Mouse (Mus musculus) thymus, postnatal 4 days (tissue): ENCODE measurements around the gene Gm21738.
"Not testable (repeated sequence)": the region's sequence is repeated elsewhere in the genome, so short reads cannot be mapped to it uniquely, and the experiment has no call there.

Source experiments
- DNase-seq: peaks from one replicate; pipeline ENCODE4 v3.0.0; 2021

Gene Gm21738

GRCm38 (mm10) chr14:19418830-19419229, at the start of gene Gm21738:
Gm21738 (minus strand) TSS chr14:19418930.
- DNase-seq = not testable (repeated sequence)

DNA sequence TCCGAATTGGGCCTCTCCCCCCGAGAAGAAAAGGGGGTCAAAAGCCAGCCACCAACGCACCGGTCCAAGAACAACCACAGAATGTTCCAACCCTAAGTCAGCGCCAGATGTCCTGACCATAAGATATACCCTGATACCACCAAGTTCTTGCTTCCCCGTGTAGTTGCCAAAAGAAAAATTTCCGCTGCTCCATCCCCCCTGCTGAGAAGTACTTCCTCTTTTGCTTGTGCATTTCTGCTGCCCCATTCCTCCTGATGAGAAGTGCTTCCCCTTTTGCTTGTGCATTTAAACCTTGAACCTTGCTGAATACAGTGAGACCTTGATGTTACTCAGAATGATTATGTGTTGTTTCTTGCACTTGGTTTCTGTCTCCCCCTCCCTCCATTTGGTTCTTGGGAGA, 35.0 kb downstream of the Gm21738 start:
- not testable (repeated sequence) for DNase-seq
